Mouse (Mus musculus) midbrain, embryonic 14.5 days (tissue): Measurements from ENCODE around the gene Gm17087. TPM values are rescaled to one million over a fixed set of nuclear protein-coding genes. Genes with fewer than 3 reads are reported as not detected.

Source experiments
- ATAC-seq: fragments of 200-750 bp; cut with Nextera tagmentation; 2 replicates; pipeline ENCODE4 v1.8.0; 2017; ENCODE audit warnings: moderate number of reproducible peaks, moderate library complexity; ENCODE audit not compliant: low FRiP score, low TSS enrichment
- DNase-seq: peaks from one replicate; pipeline ENCODE4 v3.0.0-alpha.2; 2015
- H3K27ac ChIP-seq: fragments of 300-500 bp; sonication (generic); replicated peaks from 2 replicates; pipeline ENCODE4 v1.5.1; 2014; ENCODE audit warnings: mild to moderate bottlenecking, low read depth, low read length, moderate library complexity
- H3K27me3 ChIP-seq: fragments of 300-500 bp; sonication (generic); 2 replicates; pipeline ENCODE4 v1.6.1; 2014; ENCODE audit warnings: low read length, control low read depth, mixed read lengths; ENCODE audit not compliant: control insufficient read depth, insufficient read depth
- H3K36me3 ChIP-seq: fragments of 300-500 bp; sonication (generic); 2 replicates; pipeline ENCODE4 v1.6.1; 2014; ENCODE audit warnings: low read length, control low read depth; ENCODE audit not compliant: control insufficient read depth, insufficient read depth
- H3K4me1 ChIP-seq: fragments of 300-500 bp; sonication (generic); 2 replicates; pipeline ENCODE4 v1.6.1; 2014; ENCODE audit warnings: mild to moderate bottlenecking, antibody characterized with exemption, low read length, control low read depth; ENCODE audit not compliant: control insufficient read depth, insufficient read depth
- H3K4me2 ChIP-seq: fragments of 300-500 bp; sonication (generic); 2 replicates; pipeline ENCODE4 v1.6.1; 2014; ENCODE audit warnings: mild to moderate bottlenecking, low read length, moderate library complexity
- H3K4me3 ChIP-seq: fragments of 300-500 bp; sonication (generic); replicated peaks from 2 replicates; pipeline ENCODE4 v1.5.1; 2014; ENCODE audit warnings: low read depth, low read length
- H3K9ac ChIP-seq: fragments of 300-500 bp; sonication (generic); replicated peaks from 2 replicates; pipeline ENCODE4 v1.6.1; 2014; ENCODE audit warnings: mild to moderate bottlenecking, low read length, moderate library complexity
- H3K9me3 ChIP-seq: fragments of 300-500 bp; sonication (generic); 2 replicates; pipeline ENCODE4 v1.6.1; 2016; ENCODE audit warnings: low read length, control low read depth, mixed read lengths; ENCODE audit not compliant: control insufficient read depth
- WGBS: fragments of 180-500 bp; shearing (Covaris S2); extraction: QIAGEN DNeasy Blood & Tissue Kit; methylation state at CpG from one replicate; pipeline ENCODE4 v1.1.7; 2014; 5-methylcytosine and 5-hydroxymethylcytosine counted together
- polyA plus RNA-seq: library from polyadenylated mRNA; unstranded; fragments of >200 nt; fragmentation: Nextera tagmentation; extraction: Ambion mirVana; gene quantifications from 2 replicates; pipeline ENCODE4 v1.2.1, GENCODE M21; 2014

The Gm17087 gene
- not detected in 2 replicates for polyA plus RNA-seq

GRCm38 (mm10) chr17:8566850-8567249 is at the start of gene Gm17087:
Gene Gm17087 (minus strand): TSS chr17:8566950.
- no peaks in the 10 kb centered on the region for H3K36me3 ChIP-seq
- H3K4me3 ChIP-seq, result no peak within 1 kb of the TSS
- no peak within 1 kb of the TSS for H3K27ac ChIP-seq
- no peak within 1 kb of the TSS for H3K9ac ChIP-seq
- H3K9me3 ChIP-seq, result no peaks in the 10 kb centered on the region
- WGBS, result 88% methylated on average over 6 of the region's 6 CpGs
- DNase-seq (no peak), ATAC-seq (no peak)
- H3K4me1 ChIP-seq, result no peaks in the 10 kb centered on the region
- no peak within 1 kb of the TSS for H3K4me2 ChIP-seq
- H3K27me3 ChIP-seq, result no peaks in the 10 kb centered on the region

GRCm38 (mm10) chr17:8613882-8614551 is 47.3 kb upstream of the Gm17087 start:
- H3K27me3 ChIP-seq, result no peaks in the 10 kb centered on the region

GRCm38 (mm10) chr17:8611916-8612315 is 45.2 kb upstream of the Gm17087 start:
- DNase-seq (no peak), ATAC-seq (no peak)
- Histone ChIP-seq H3K9ac (no peak overlapping the region), H3K27ac (no peak overlapping the region), H3K9me3 (no peaks in the 10 kb centered on the region), H3K27me3 (no peaks in the 10 kb centered on the region), H3K4me1 (no peaks in the 10 kb centered on the region), H3K4me2 (no peak overlapping the region), H3K4me3 (no peak overlapping the region), H3K36me3 (no peaks in the 10 kb centered on the region)
- 91% methylated on average over 4 of the region's 4 CpGs for WGBS

More at GRCm38 (mm10) chr17:8613882-8614551, 47.3 kb upstream of the Gm17087 start:
- Histone ChIP-seq H3K9ac (no peak overlapping the region), H3K27ac (no peak overlapping the region), H3K4me3 (no peak overlapping the region), H3K9me3 (no peaks in the 10 kb centered on the region), H3K4me2 (no peak overlapping the region), H3K36me3 (no peaks in the 10 kb centered on the region), H3K4me1 (no peaks in the 10 kb centered on the region)
- 36% methylated on average over 7 of the region's 7 CpGs for WGBS
- ATAC-seq (peak; percentile 34; the same call in 1 of the 2 replicates), DNase-seq (peak; percentile 92)

GRCm38 (mm10) chr17:8606695-8607094 is 39.9 kb upstream of the Gm17087 start:
- 92% methylated on average over 3 of the region's 3 CpGs for WGBS
- no peaks in the 10 kb centered on the region for H3K36me3 ChIP-seq

GRCm38 (mm10) chr17:8605921-8606320 is 39.2 kb upstream of the Gm17087 start:
- H3K36me3 ChIP-seq, result no peaks in the 10 kb centered on the region
- no peak for DNase-seq
- no peak overlapping the region for H3K4me2 ChIP-seq
- H3K9ac ChIP-seq, result no peak overlapping the region
- no peaks in the 10 kb centered on the region for H3K4me1 ChIP-seq
- no peaks in the 10 kb centered on the region for H3K9me3 ChIP-seq
- H3K27me3 ChIP-seq, result no peaks in the 10 kb centered on the region
- no peak overlapping the region for H3K4me3 ChIP-seq
- 89% methylated on average over 5 of the region's 5 CpGs for WGBS
- ATAC-seq, result no peak
- H3K27ac ChIP-seq, result no peak overlapping the region

More at GRCm38 (mm10) chr17:8606695-8607094, 39.9 kb upstream of the Gm17087 start:
- Histone ChIP-seq H3K9me3 (no peaks in the 10 kb centered on the region), H3K27ac (no peak overlapping the region), H3K4me3 (no peak overlapping the region), H3K9ac (no peak overlapping the region), H3K27me3 (no peaks in the 10 kb centered on the region), H3K4me2 (no peak overlapping the region), H3K4me1 (no peaks in the 10 kb centered on the region)
- DNase-seq (no peak), ATAC-seq (no peak)

- ATAC-seq (no peak), DNase-seq (no peak)
- H3K4me1 ChIP-seq, result no peaks in the 10 kb centered on the region
- H3K4me3 ChIP-seq, result no peak overlapping the region
- H3K4me2 ChIP-seq, result no peak overlapping the region
- H3K36me3 ChIP-seq, result no peaks in the 10 kb centered on the region
- H3K27ac ChIP-seq, result no peak overlapping the region
- no peak overlapping the region for H3K9ac ChIP-seq
- H3K9me3 ChIP-seq, result no peaks in the 10 kb centered on the region
- WGBS, result 96% methylated on average over 3 of the region's 3 CpGs
- no peaks in the 10 kb centered on the region for H3K27me3 ChIP-seq
Measured at GRCm38 (mm10) chr17:8602976-8603375, 36.2 kb upstream of the Gm17087 start.

GRCm38 (mm10) chr17:8597790-8598189 is 31.0 kb upstream of the Gm17087 start:
- DNase-seq (peak; percentile 90), ATAC-seq (peak; percentile 53; the same call in 1 of the 2 replicates)
- Histone ChIP-seq H3K4me2 (no peak overlapping the region), H3K27ac (no peak overlapping the region), H3K27me3 (no peaks in the 10 kb centered on the region), H3K36me3 (no peaks in the 10 kb centered on the region), H3K9ac (no peak overlapping the region), H3K9me3 (no peaks in the 10 kb centered on the region), H3K4me3 (no peak overlapping the region), H3K4me1 (no peaks in the 10 kb centered on the region)
- WGBS, result 13% methylated on average over 7 of the region's 7 CpGs

- Histone ChIP-seq H3K9ac (no peak overlapping the region), H3K4me3 (0 out of 2 replicates have a peak overlapping the region, but pooled peaks have one; percentile 10), H3K27ac (no peak overlapping the region), H3K9me3 (no peaks in the 10 kb centered on the region), H3K36me3 (no peaks in the 10 kb centered on the region), H3K4me2 (peak overlapping the region; percentile 39), H3K4me1 (no peaks in the 10 kb centered on the region), H3K27me3 (no peaks in the 10 kb centered on the region)
- WGBS, result 15% methylated on average over 22 of the region's 22 CpGs
- DNase-seq (peak; percentile 91), ATAC-seq (peak; percentile 67; the same call in 1 of the 2 replicates)
Measured at GRCm38 (mm10) chr17:8592427-8593277, 25.9 kb upstream of the Gm17087 start.
